Mouse (Mus musculus) lung, adult 2 months (tissue): Measurements from ENCODE around the gene Immt. TPM values are rescaled to one million over a fixed set of nuclear protein-coding genes. Genes with fewer than 3 reads are reported as not detected.

Source experiments
- DNase-seq: peaks from one replicate; pipeline ENCODE4 v3.0.0; 2022
- H3K4me1 ChIP-seq: fragments of 200-500 bp; 2 replicates; pipeline ENCODE4 v1.6.1; 2011; ENCODE audit warnings: low read length; ENCODE audit not compliant: control insufficient read depth, insufficient read depth
- H3K4me3 ChIP-seq: fragments of 200-500 bp; replicated peaks from 2 replicates; pipeline ENCODE3; 2011; ENCODE audit warnings: low read depth, mild to moderate bottlenecking, control low read depth, low read length; ENCODE audit errors: extremely low read depth
- CTCF ChIP-seq: fragments of 200-500 bp; IDR thresholded peaks from 2 replicates; pipeline ENCODE4 v1.5.1; 2011; ENCODE audit warnings: mild to moderate bottlenecking, low read length, control low read depth; ENCODE audit not compliant: insufficient read depth
- POLR2A ChIP-seq: fragments of 200-500 bp; IDR thresholded peaks from 2 replicates; pipeline ENCODE4 v1.6.1; 2011; ENCODE audit warnings: low read depth, mild to moderate bottlenecking, control low read depth, low read length, borderline replicate concordance; ENCODE audit errors: extremely low read depth
- WGBS: fragments of 180-500 bp; shearing (Covaris S2); methylation state at CpG from one replicate; pipeline ENCODE4 v1.1.7; 2018; 5-methylcytosine and 5-hydroxymethylcytosine counted together
- polyA plus RNA-seq: library from polyadenylated mRNA; depleted of rRNA; stranded (reverse); fragments of >200 nt; gene quantifications from 2 replicates; pipeline ENCODE4 v1.2.3, GENCODE M21; 2012

Gene Immt
- polyA plus RNA-seq, 1 experiment: 33.5 TPM

DNA sequence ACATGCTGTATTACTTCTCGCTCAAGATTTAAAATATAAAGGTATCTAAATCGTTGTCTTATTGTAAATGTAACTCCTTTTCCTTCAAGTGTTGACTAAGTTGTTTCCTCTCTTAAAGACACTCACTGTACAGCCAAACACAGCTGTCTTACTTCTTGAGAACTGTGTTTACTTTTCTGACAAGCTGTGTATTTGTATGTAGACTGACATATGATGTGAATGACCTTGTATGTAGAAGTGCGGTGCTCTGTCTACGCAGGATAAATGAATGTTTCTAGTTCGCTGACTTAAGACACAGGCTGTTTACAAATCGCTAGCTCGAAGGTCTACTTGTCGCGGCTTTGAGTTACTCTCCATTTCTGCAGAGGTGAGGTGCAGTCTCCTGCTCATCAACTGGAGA lies 21.2 kb upstream of the Immt start:
- TF ChIP-seq POLR2A (no peak), CTCF (no peak)
- Histone ChIP-seq H3K4me1 (no peaks in the 10 kb centered on the region), H3K4me3 (no peak overlapping the region)
- 53% methylated on average over 9 of the region's 9 CpGs for WGBS
- DNase-seq: no peak

GRCm38 (mm10) chr6:71812820-71813219 lies 18.3 kb upstream of the Immt start:
- H3K4me3 ChIP-seq: no peak overlapping the region
- 79% methylated on average over 2 of the region's 2 CpGs for WGBS
- TF ChIP-seq CTCF (no peak), POLR2A (no peak)
- H3K4me1 ChIP-seq: no peaks in the 10 kb centered on the region
- no peak for DNase-seq

DNA sequence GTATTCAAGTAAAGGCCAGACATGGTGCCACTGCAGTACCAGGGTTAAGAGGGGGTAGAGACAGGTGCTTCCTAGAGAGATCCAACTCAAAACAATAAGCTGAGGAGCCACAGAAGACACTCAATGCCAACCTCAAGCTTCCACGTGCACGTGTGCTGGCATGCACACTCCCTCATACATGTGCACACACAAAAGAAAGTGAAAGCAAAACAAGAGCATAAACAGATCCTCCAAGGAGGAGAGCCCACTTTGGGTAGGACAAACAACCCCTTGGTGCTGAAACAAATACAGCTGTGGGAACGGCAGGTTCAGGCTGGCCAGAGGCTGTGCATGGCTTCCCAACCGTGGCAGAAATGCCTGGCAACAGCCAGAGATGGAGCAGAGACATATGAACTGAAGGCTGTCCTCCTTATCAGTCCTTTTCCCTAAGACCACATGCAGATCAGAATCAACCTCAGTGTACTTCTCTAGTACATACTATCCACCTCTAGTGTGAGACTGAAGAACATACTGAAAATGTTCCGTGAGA lies 11.3 kb upstream of the Immt start:
- DNase-seq: no peak
- Histone ChIP-seq H3K4me3 (no peak overlapping the region), H3K4me1 (no peaks in the 10 kb centered on the region)
- WGBS: 75% methylated on average over 5 of the region's 5 CpGs
- no peak for TF ChIP-seq POLR2A
- no peak for TF ChIP-seq CTCF

DNA sequence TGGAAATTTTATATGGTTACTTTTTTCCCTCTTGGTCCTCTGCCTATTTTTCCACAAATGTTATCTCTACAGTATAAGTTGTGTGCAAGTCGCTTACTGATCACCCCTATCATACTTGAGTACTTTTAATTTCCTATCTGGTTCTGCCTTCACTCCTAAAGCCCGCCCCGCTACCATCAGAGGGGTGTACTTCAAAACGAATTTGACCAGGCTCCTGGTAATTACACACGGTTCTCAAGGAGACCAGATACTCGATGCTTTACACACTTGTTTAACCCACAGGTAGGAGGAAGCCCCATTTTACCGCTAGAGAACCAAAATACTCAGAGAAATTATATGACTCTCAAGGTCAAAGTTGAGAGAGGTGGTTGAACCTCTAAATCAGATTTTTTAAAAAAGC lies 8.0 kb upstream of the Immt start:
- 1% methylated on average over 7 of the region's 7 CpGs for whole genome bisulfite sequencing
- TF ChIP-seq CTCF: no peak
- no peak for TF ChIP-seq POLR2A
- H3K4me1 ChIP-seq: no peaks in the 10 kb centered on the region
- peak overlapping the region; percentile 90 for H3K4me3 ChIP-seq
- DNase-seq: no peak

- H3K4me3 ChIP-seq: peak overlapping the region; percentile 90
- under 1% methylated on average over 19 of the region's 19 CpGs for WGBS
- DNase-seq: peak; percentile 88
- TF ChIP-seq CTCF (no peak), POLR2A (peak; percentile 70; the same call in 1 of the 2 replicates)
- no peaks in the 10 kb centered on the region for H3K4me1 ChIP-seq
These were observed 7.6 kb upstream of the Immt start for GRCm38 (mm10) chr6:71823488-71823887.

DNA sequence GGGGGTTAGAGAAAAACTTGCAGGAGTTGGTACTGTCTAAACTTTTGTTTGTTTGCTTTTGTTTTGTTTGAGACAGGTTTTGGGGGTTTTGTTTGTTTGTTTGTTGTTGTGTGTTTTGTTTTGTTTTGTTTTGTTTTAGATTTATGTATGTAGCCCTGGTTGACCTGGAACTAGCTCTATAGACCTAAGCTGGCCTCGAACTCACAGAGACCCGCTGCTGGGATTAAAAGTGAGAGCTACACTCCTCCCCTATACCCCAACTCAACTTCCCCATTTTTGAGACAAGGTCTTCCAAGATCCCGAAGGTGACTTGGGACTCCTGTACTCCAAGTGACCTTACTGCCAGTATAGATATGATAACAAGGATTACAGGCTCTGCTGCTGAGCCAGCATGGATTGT lies 7.2 kb upstream of the Immt start:
- 25% methylated on average over 3 of the region's 3 CpGs for WGBS

DNA sequence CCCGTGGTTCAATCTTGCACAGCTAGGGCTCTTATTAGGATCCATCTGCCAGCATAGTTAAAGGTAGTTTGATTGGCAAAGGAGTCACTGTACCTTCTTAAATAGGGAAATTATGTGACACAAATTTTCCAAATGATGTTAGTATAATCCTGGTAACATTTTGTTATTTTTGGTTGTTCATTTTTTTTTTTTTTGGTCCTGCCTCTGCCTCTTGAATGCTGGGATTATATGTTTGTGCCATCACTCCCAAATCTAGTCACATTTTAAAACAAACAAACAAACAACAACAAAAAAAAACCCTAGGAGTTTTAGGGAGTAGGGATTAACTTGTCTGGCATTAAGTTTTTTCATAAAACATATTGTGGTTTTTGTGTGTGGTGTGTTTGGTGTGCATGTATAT lies 4.3 kb upstream of the Immt start, which contains the start of gene Mrpl35:
Mrpl35 (minus strand) TSS at position 101 of the 400 bp plus-strand sequence.
- WGBS: 21% methylated on average over 1 of the region's 1 CpGs
- Histone ChIP-seq H3K4me1 (no peaks in the 10 kb centered on the region; the same call in 1 of the 2 replicates), H3K4me3 (no peak within 1 kb of the TSS)
- DNase-seq: no peak
- no peak for TF ChIP-seq POLR2A
- TF ChIP-seq CTCF: no peak

More for the DNA sequence above, 7.2 kb upstream of the Immt start:
- DNase-seq: no peak
- no peaks in the 10 kb centered on the region for H3K4me1 ChIP-seq
- H3K4me3 ChIP-seq: peak overlapping the region; percentile 90
- TF ChIP-seq CTCF (no peak), POLR2A (no peak)

DNA sequence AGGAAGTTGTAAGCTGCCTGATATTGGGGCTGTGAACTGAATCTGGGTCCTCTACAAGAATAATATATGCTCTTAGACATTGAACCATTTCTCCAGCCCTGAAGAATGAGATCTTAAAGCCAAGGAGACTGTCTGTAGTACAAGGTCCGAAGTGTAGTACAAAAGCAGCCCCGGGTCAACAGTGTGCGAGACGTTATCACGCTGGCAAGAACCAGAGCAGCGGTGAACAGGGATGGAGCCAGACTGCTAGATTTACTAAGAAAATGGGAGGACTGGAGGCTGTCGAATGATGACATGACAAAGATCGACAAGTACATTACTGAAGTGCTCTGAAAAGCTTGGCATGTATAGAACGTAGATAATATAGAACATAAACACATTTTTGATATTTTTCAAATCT lies 1.4 kb upstream of the Immt start:
- no peak for TF ChIP-seq CTCF
- no peak for TF ChIP-seq POLR2A
- 85% methylated on average over 9 of the region's 9 CpGs for WGBS
- no peak for DNase-seq
- H3K4me1 ChIP-seq: no peaks in the 10 kb centered on the region; the same call in 1 of the 2 replicates
- H3K4me3 ChIP-seq: no peak overlapping the region

GRCm38 (mm10) chr6:71831581-71831960 lies 440 bp downstream of the Immt start:
- under 1% methylated on average over 21 of the region's 21 CpGs for WGBS

GRCm38 (mm10) chr6:71836811-71837210 lies 5.7 kb downstream of the Immt start:
- Histone ChIP-seq H3K4me1 (peaks cover 5% of the 10 kb centered on the region), H3K4me3 (no peak overlapping the region)
- 41% methylated on average over 2 of the region's 2 CpGs for WGBS
- no peak for TF ChIP-seq POLR2A
- DNase-seq: no peak

More at GRCm38 (mm10) chr6:71831581-71831960, 440 bp downstream of the Immt start:
- DNase-seq: peak; percentile 87
- peak overlapping the region; percentile 99 for H3K4me3 ChIP-seq
- H3K4me1 ChIP-seq: peaks cover 3% of the 10 kb centered on the region
- TF ChIP-seq CTCF (no peak), POLR2A (no peak)

DNA sequence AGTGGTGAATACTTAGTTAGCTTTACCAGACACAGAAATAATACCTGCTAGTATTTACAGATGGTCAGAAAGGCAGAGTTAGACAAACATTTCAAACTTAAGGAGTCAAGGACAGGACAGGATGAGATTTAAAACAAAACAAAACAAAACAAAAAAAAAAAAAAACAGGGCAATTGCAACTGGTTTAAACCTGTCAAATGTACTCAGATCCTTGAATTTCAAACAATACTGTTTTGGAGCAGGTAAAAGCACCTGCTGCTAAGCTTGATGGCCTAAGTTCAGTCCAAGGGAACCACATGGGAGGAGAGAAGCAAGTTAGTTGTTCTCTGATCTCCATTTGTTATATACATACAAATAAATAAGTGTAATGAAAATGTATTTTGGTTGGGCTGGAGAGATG lies 8.7 kb downstream of the Immt start:
- TF ChIP-seq POLR2A (no peak), CTCF (no peak)
- Histone ChIP-seq H3K4me3 (no peak overlapping the region), H3K4me1 (peaks cover 5% of the 10 kb centered on the region; the same call in 1 of the 2 replicates)
- DNase-seq: no peak
